Mouse (Mus musculus): ENCODE measurements around the gene Fbp1.
"Not testable (repeated sequence)": the region's sequence is repeated elsewhere in the genome, so short reads cannot be mapped to it uniquely, and the experiment has no call there.

Gene Fbp1

GRCm38 (mm10) chr13:62815705-62816104 is 72.4 kb downstream of the Fbp1 start:
- not testable (repeated sequence) for DNase-seq
